Mouse (Mus musculus): Measurements from ENCODE around the gene Olfr460.

GRCm38 (mm10) chr6:40613260-40613852 is 44.1 kb downstream of the Olfr460 start, which contains the start of gene Tas2r138:
- TF ChIP-seq MXI1 (IDR thresholded peaks at IDR 0.05; ENCODE audit: low read depth, low read length) (no peak), E2F4 (IDR thresholded peaks at IDR 0.05; ENCODE audit: borderline replicate concordance, low read depth, low read length) (no peak), CTCF (IDR thresholded peaks at IDR 0.05 in 2 of 3, conservative IDR thresholded peaks at IDR 0.05 in 1 of 3; ENCODE audit: control insufficient read depth in 1 of 3, insufficient read depth in 1 of 3, low read depth in 2 of 3, low read length in 3 of 3, poor library complexity in 1 of 3, severe bottlenecking in 1 of 3) (no peak), NELFE (IDR thresholded peaks at IDR 0.05; ENCODE audit: low read depth, low read length) (no peak), POLR2A (IDR thresholded peaks at IDR 0.05; ENCODE audit: control insufficient read depth in 1 of 2, insufficient read depth in 1 of 2, low read depth in 1 of 2, low read length in 2 of 2, poor library complexity in 1 of 2) (no peak), HCFC1 (IDR thresholded peaks at IDR 0.05; ENCODE audit: low read depth, low read length) (no peak), EP300 (IDR thresholded peaks at IDR 0.05; ENCODE audit: low read depth in 1 of 2, low read length in 2 of 2) (no peak), ZNF384 (IDR thresholded peaks at IDR 0.05; ENCODE audit: low read depth, low read length) (no peak), TCF12 (IDR thresholded peaks at IDR 0.05; ENCODE audit: low read depth, low read length) (no peak), ELF1 (IDR thresholded peaks at IDR 0.05; ENCODE audit: low read depth, low read length) (no peak), MAFK (IDR thresholded peaks at IDR 0.05; ENCODE audit: borderline replicate concordance, low read depth, low read length) (no peak), POLR2AphosphoS2 (IDR thresholded peaks at IDR 0.05; ENCODE audit: low read length) (no peak)

Data from MEL (cell line).